Mouse (Mus musculus) neural tube, embryonic 12.5 days (tissue): ENCODE results near the gene Tk2. TPM values are rescaled to one million over a fixed set of nuclear protein-coding genes. Genes with fewer than 3 reads are reported as not detected.
A peak's percentile ranks its signal among the peaks of the same experiment; 100 is the strongest.

ENCODE experiments used
- ATAC-seq: fragments of 200-750 bp; cut with Nextera tagmentation; 2 replicates; pipeline ENCODE4 v1.8.0; 2017; ENCODE audit warnings: low read depth, mild to moderate bottlenecking, moderate TSS enrichment, moderate library complexity; ENCODE audit not compliant: low FRiP score
- H3K27ac ChIP-seq: fragments of 300-500 bp; sonication (generic); 2 replicates; pipeline ENCODE4 v1.5.1; 2016
- H3K27me3 ChIP-seq: fragments of 300-500 bp; sonication (generic); replicated peaks from 2 replicates; pipeline ENCODE4 v1.6.1; 2016; ENCODE audit warnings: mild to moderate bottlenecking
- H3K36me3 ChIP-seq: fragments of 300-500 bp; sonication (generic); 2 replicates; pipeline ENCODE4 v1.6.1; 2016; ENCODE audit warnings: mild to moderate bottlenecking
- H3K4me1 ChIP-seq: fragments of 300-500 bp; sonication (generic); 2 replicates; pipeline ENCODE4 v1.6.1; 2016
- H3K4me2 ChIP-seq: fragments of 300-500 bp; sonication (generic); replicated peaks from 2 replicates; pipeline ENCODE4 v1.6.1; 2016; ENCODE audit warnings: mild to moderate bottlenecking
- H3K4me3 ChIP-seq: fragments of 300-500 bp; sonication (generic); 2 replicates; pipeline ENCODE4 v1.5.1; 2016
- H3K9ac ChIP-seq: fragments of 300-500 bp; sonication (generic); 2 replicates; pipeline ENCODE4 v1.6.1; 2016; ENCODE audit warnings: mild to moderate bottlenecking
- H3K9me3 ChIP-seq: fragments of 300-500 bp; sonication (generic); 2 replicates; pipeline ENCODE4 v1.6.1; 2016; ENCODE audit warnings: mild to moderate bottlenecking
- WGBS: fragments of 180-500 bp; shearing (Covaris S2); methylation state at CpG from one replicate; pipeline ENCODE4 v1.1.7; 2016; 5-methylcytosine and 5-hydroxymethylcytosine counted together
- polyA plus RNA-seq: library from polyadenylated mRNA; unstranded; fragments of >200 nt; fragmentation: Nextera tagmentation; extraction: Ambion mirVana; gene quantifications from 2 replicates; pipeline ENCODE4 v1.2.1, GENCODE M21; 2016

Tk2 gene
- polyA plus RNA-seq, 1 experiment from 2014 or later: 43.2 TPM

DNA sequence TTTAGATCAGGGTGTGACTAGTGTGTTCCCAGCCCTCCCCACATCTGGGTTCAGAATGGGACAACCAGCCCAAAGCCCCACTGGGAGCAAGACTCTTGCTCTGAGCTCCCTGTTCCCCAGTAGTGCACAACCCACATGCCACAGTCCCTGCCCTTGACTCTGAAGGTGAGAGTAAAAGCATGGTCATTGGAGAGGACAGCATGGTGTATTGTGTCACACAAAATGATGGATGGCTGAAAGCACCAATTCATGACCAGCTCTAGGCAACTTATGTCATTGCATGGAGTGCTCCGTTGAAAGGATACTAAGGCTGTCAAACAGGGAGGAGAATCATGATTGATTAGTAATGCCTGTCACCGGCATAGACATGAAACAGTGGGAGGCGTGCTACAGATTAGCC, 43.1 kb downstream of the Tk2 start:
- Histone ChIP-seq H3K27me3 (no peaks in the 10 kb centered on the region), H3K9ac (no peak overlapping the region), H3K9me3 (no peaks in the 10 kb centered on the region), H3K4me2 (no peak overlapping the region), H3K4me1 (no peaks in the 10 kb centered on the region), H3K36me3 (no peaks in the 10 kb centered on the region), H3K4me3 (no peak overlapping the region), H3K27ac (no peak overlapping the region)
- 56% methylated on average over 3 of the region's 3 CpGs for WGBS
- no peak for ATAC-seq

- H3K27ac ChIP-seq: no peak overlapping the region
- no peak for ATAC-seq
- no peak overlapping the region for H3K9ac ChIP-seq
- no peaks in the 10 kb centered on the region for H3K9me3 ChIP-seq
- H3K27me3 ChIP-seq: no peaks in the 10 kb centered on the region
- 84% methylated on average over 4 of the region's 4 CpGs for WGBS
- no peaks in the 10 kb centered on the region for H3K36me3 ChIP-seq
- no peak overlapping the region for H3K4me3 ChIP-seq
- no peak overlapping the region for H3K4me2 ChIP-seq
- H3K4me1 ChIP-seq: no peaks in the 10 kb centered on the region
These were observed 46.0 kb downstream of the Tk2 start for GRCm38 (mm10) chr8:104202320-104202719.

- Histone ChIP-seq H3K27ac (no peak overlapping the region), H3K4me3 (no peak overlapping the region), H3K9me3 (no peaks in the 10 kb centered on the region), H3K4me1 (no peaks in the 10 kb centered on the region), H3K4me2 (no peak overlapping the region), H3K27me3 (no peaks in the 10 kb centered on the region), H3K36me3 (no peaks in the 10 kb centered on the region), H3K9ac (no peak overlapping the region)
- ATAC-seq: no peak
- 83% methylated on average over 3 of the region's 3 CpGs for WGBS
These were observed 46.7 kb downstream of the Tk2 start for GRCm38 (mm10) chr8:104201622-104202021.

DNA sequence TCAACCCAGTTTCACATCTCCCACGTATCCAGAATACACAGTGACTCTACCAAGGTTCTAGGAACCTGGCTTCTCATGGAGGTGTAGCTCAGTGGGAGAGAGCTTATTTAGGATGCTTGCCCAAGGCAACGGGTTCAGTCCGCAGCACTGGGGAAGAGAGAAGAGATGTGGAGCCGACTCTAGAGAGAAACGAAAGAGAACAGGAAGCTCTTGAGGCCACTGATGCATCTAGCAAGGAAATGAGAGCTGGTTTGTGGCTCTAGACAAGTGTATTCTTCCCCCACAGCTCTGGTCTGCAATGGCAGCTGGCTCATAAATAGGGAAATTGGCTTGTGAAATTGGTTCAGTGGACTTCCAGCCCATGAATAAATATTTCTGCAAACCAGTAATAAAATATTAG, 48.6 kb downstream of the Tk2 start:
- H3K9ac ChIP-seq: no peak overlapping the region
- H3K4me1 ChIP-seq: no peaks in the 10 kb centered on the region
- H3K4me2 ChIP-seq: no peak overlapping the region
- H3K9me3 ChIP-seq: no peaks in the 10 kb centered on the region
- no peak for ATAC-seq
- H3K27me3 ChIP-seq: no peaks in the 10 kb centered on the region
- H3K27ac ChIP-seq: no peak overlapping the region
- 82% methylated on average over 5 of the region's 5 CpGs for WGBS
- H3K36me3 ChIP-seq: no peaks in the 10 kb centered on the region
- no peak overlapping the region for H3K4me3 ChIP-seq

GRCm38 (mm10) chr8:104191496-104191895, 56.9 kb downstream of the Tk2 start:
- Histone ChIP-seq H3K4me1 (peaks cover 13% of the 10 kb centered on the region), H3K4me2 (peak overlapping the region; percentile 27; the same call in 1 of the 2 replicates)

DNA sequence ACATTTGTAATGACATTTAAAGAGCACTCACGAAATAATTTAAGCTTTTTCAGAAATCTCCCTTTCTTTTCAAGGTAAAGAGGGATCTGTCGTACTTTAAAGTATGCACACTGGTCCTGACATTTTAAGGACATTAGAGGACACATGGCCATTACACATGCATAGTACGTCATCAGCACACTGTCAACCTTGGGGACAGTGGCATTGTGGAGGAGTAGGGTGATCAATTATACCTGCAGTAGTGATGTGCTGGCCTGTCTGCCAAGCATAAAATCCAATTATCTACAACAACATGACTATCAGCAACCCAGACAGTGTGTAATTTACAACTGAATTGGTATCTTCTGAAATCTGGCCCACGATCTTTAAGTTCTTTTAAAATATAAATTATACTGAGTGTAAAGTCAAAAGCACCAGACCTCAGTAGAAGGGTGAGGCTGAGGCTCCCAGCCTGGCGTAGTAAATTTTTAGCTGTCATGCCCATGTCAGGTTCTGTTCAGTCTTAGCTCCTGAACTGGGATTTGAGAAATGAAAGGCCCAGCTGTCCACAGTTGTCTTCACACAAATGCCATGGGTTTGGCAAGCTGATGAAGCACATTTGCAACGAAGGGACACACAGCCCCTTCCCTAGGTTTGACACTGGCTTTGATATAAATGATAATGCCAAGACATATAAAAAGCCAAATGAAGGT, 57.4 kb downstream of the Tk2 start:
- Histone ChIP-seq H3K4me3 (no peak overlapping the region), H3K27ac (no peak overlapping the region), H3K36me3 (no peaks in the 10 kb centered on the region), H3K4me1 (peaks cover 13% of the 10 kb centered on the region), H3K9ac (no peak overlapping the region), H3K9me3 (0 out of 2 replicates have a peak, but pooled peaks cover 5% of the 10 kb centered on the region), H3K27me3 (no peaks in the 10 kb centered on the region), H3K4me2 (no peak overlapping the region)
- 56% methylated on average over 6 of the region's 6 CpGs for WGBS
- peak; percentile 55; the same call in 1 of the 2 replicates for ATAC-seq

More at GRCm38 (mm10) chr8:104191496-104191895, 56.9 kb downstream of the Tk2 start:
- Histone ChIP-seq H3K27me3 (no peaks in the 10 kb centered on the region), H3K9ac (no peak overlapping the region), H3K27ac (no peak overlapping the region), H3K9me3 (0 out of 2 replicates have a peak, but pooled peaks cover 5% of the 10 kb centered on the region), H3K4me3 (no peak overlapping the region), H3K36me3 (no peaks in the 10 kb centered on the region)
- ATAC-seq: peak; percentile 85
- WGBS: 14% methylated on average over 11 of the region's 11 CpGs

DNA sequence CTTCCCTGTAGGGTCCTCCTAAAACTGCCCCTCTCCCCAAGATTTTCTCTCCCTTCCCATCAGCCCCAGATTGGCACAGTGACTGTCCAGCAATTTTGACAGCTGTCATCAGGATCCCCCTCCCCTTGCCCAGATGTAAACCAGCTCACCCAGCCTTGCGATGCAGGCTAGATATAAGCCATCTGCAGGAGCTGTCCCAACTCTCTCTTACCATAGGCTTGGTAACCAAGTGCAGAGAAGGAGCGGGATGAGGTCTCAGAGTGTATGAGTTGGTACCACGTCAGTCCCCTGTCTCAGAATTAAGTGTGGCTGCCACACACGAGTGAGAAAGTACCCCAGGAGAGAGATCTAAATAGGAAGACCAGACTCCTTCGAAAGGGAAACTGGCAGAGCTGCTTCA, 59.9 kb downstream of the Tk2 start:
- WGBS: 67% methylated on average over 5 of the region's 5 CpGs
- Histone ChIP-seq H3K36me3 (no peaks in the 10 kb centered on the region), H3K9me3 (0 out of 2 replicates have a peak, but pooled peaks cover 5% of the 10 kb centered on the region), H3K4me2 (no peak overlapping the region), H3K9ac (no peak overlapping the region), H3K4me3 (no peak overlapping the region), H3K27ac (no peak overlapping the region), H3K4me1 (peaks cover 19% of the 10 kb centered on the region), H3K27me3 (no peaks in the 10 kb centered on the region)
- no peak for ATAC-seq

GRCm38 (mm10) chr8:104187622-104188021, 60.7 kb downstream of the Tk2 start:
- Histone ChIP-seq H3K4me2 (no peak overlapping the region), H3K4me1 (peaks cover 19% of the 10 kb centered on the region), H3K36me3 (no peaks in the 10 kb centered on the region), H3K27ac (no peak overlapping the region), H3K9ac (no peak overlapping the region), H3K27me3 (no peaks in the 10 kb centered on the region), H3K4me3 (no peak overlapping the region), H3K9me3 (no peaks in the 10 kb centered on the region)
- ATAC-seq: no peak
- WGBS: 85% methylated on average over 6 of the region's 6 CpGs

DNA sequence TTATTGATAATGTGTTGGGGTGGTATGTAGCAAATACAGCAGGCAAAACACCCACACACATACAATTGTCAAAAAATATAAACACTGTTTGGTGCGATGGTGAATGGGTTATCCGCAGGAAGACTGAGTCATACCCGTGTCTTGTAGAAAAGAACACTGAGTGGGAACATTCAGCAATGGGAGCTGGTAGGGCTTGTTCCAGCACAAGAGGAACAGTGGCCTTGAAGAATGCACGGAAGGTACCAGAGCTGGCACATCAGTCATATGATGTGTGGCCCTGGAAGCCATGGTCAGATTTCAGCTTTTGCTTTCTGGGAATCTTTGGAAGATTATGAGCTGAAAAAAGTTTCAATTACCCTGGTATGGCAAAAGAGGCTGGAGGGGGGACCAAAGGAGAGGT, 61.5 kb downstream of the Tk2 start:
- no peak overlapping the region for H3K4me2 ChIP-seq
- 89% methylated on average over 4 of the region's 4 CpGs for WGBS
- H3K27me3 ChIP-seq: no peaks in the 10 kb centered on the region
- ATAC-seq: no peak
- no peaks in the 10 kb centered on the region for H3K9me3 ChIP-seq
- no peaks in the 10 kb centered on the region for H3K36me3 ChIP-seq
- no peak overlapping the region for H3K27ac ChIP-seq
- H3K4me3 ChIP-seq: no peak overlapping the region
- peaks cover 16% of the 10 kb centered on the region for H3K4me1 ChIP-seq
- no peak overlapping the region for H3K9ac ChIP-seq

DNA sequence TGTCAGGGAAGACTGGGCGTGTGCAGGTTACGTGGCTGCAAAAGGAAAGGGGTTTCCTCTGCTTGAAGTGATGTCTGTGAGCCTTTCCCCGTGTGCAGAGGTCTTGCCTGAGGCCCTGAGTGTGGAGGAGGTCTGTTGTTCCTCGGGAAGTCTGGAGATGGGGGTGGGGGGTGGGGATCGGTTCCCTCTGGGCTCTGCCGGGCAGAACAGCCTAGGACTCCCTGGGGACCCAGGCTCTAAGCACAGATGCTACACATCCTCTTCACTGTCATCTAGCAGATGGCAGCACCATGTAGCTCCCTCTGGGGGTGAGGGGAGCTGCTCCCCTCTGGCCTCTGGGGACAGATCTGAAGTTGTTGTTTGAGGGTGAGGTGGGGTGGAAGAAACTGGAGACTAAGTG, 63.5 kb downstream of the Tk2 start:
- WGBS: 27% methylated on average over 6 of the region's 6 CpGs
- Histone ChIP-seq H3K4me3 (no peak overlapping the region), H3K9ac (no peak overlapping the region), H3K27me3 (no peaks in the 10 kb centered on the region), H3K4me2 (no peak overlapping the region), H3K9me3 (no peaks in the 10 kb centered on the region), H3K4me1 (peaks cover 8% of the 10 kb centered on the region; the same call in 1 of the 2 replicates), H3K27ac (no peak overlapping the region), H3K36me3 (no peaks in the 10 kb centered on the region)
- peak; percentile 41; the same call in 1 of the 2 replicates for ATAC-seq

GRCm38 (mm10) chr8:104177054-104177453, 71.3 kb downstream of the Tk2 start:
- H3K9me3 ChIP-seq: no peaks in the 10 kb centered on the region
- 81% methylated on average over 4 of the region's 4 CpGs for WGBS
- ATAC-seq: no peak
- no peak overlapping the region for H3K4me3 ChIP-seq
- peaks cover 19% of the 10 kb centered on the region for H3K27me3 ChIP-seq
- H3K9ac ChIP-seq: no peak overlapping the region
- no peaks in the 10 kb centered on the region for H3K36me3 ChIP-seq
- H3K4me2 ChIP-seq: no peak overlapping the region
- H3K4me1 ChIP-seq: 0 out of 2 replicates have a peak, but pooled peaks cover 3% of the 10 kb centered on the region
- no peak overlapping the region for H3K27ac ChIP-seq
